9 mouse cellular contexts compared by ENCODE assay signal in the genomic region with DNA sequence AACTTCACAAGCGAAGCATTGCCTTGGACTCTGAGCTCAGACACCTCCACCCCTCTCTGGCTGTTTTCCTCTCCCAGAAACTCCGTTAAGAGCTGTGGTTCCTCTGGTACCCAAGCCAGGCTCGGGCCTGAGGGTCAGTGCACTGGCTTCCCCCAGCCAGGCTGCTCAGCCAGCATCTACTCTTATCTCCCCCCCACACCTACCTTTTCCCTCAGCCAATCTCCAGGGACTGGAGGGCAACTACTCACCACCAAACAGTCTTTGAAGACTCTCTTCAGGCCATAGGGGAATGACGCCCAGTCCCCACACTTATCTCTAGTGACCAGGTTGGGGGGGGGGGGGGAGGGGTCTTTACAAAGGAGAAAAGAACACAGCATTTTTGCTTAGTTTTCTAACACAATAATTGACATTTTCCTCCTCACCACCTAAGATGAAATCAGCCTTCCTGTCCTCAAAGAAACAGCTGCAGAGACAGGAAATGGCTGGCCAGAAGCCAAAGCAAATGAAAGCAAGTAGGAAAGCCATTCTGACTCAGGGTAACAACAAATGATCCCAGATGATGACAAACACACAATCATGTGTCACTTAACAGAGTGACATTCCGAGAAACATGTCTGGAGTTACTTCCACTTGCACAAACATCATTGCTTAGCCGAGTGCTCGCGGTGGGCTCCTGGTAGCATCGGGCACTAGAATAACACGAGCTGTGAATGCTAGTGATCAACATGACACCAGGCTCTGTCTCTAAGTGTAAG.
DNase-seq lines count a peak whose midpoint lies in the region; ATAC-seq and TF ChIP-seq lines count a peak whose summit lies in the region.
"Had no signal": no experiment of that assay in that cellular context is flagged by ENCODE, and none has a peak within 500 bp of the region (broad histone marks: within the 10 kb centered on the region; RNA-seq: fewer than 3 reads in every experiment).

No protein-coding gene starts in this region.

- no peak overlapping the region for H3K4me3 ChIP-seq in spleen, adult 2 months (ENCODE audit: extremely low read depth, insufficient read depth, insufficient read length)
- no peak overlapping the region for H3K4me3 ChIP-seq in embryonic fibroblast, embryonic 13.5 days (ENCODE audit: insufficient read depth, low read length)
- H3K4me3 ChIP-seq in liver, postnatal 0 days (ENCODE audit: low read depth, low read length), result no peak overlapping the region

- peak; percentile 40; the same call in 1 of the 2 replicates for TF ChIP-seq EP300 in liver, postnatal 0 days (IDR thresholded peaks at IDR 0.05; ENCODE audit: low read depth)

- DNase-seq in spleen, adult 2 months (ENCODE audit: low read depth in 1 of 2, low spot score in 2 of 2), result peak; percentile 10 to 14
- DNase-seq in spleen, adult 18-20 months, result no peak
- DNase-seq in induced T-regulatory cell, adult 2 months (ENCODE audit: low read depth), result peak; percentile 78
- DNase-seq in liver, postnatal 0 days, result peak; percentile 23
- DNase-seq in thymus, postnatal 4 days, result peak; percentile 62
- no peak for DNase-seq in ovary, postnatal 14 days (ENCODE audit: low spot score)
- DNase-seq in ovary, adult 18-20 months (ENCODE audit: low spot score), result no peak

- H3K27ac ChIP-seq in spleen, adult 2 months (ENCODE audit: insufficient read depth, low read length), result peak overlapping the region; percentile 25; the same call in 1 of the 2 replicates
- 0 out of 2 replicates have a peak overlapping the region, but pooled peaks have one; percentile 10 for H3K27ac ChIP-seq in embryonic fibroblast, embryonic 13.5 days (ENCODE audit: insufficient read depth, low read length)
- H3K27ac ChIP-seq in liver, postnatal 0 days (ENCODE audit: low read depth), result no peak overlapping the region
- H3K27ac ChIP-seq: macrophage had no signal

- H3K9ac ChIP-seq in liver, postnatal 0 days (replicated peaks), result no peak overlapping the region

- TF ChIP-seq CTCF in spleen, adult 2 months (IDR thresholded peaks at IDR 0.05; ENCODE audit: extremely low read depth, insufficient read depth, insufficient read length, insufficient replicate concordance), result no peak
- no peak for TF ChIP-seq CTCF in embryonic fibroblast, embryonic 13.5 days (IDR thresholded peaks at IDR 0.05; ENCODE audit: borderline replicate concordance, insufficient read depth, low read length)
- TF ChIP-seq CTCF in liver, postnatal 0 days (IDR thresholded peaks at IDR 0.05; ENCODE audit: low read depth), result no peak

- no peak overlapping the region for H3K4me2 ChIP-seq in liver, postnatal 0 days (ENCODE audit: low read depth, low read length)

- H3K4me1 ChIP-seq in spleen, adult 2 months (ENCODE audit: control insufficient read depth, insufficient read depth, insufficient read length), result peaks cover 6% of the 10 kb centered on the region; the same call in 1 of the 2 replicates
- H3K4me1 ChIP-seq in embryonic fibroblast, embryonic 13.5 days (ENCODE audit: control insufficient read depth, insufficient read depth, low read length), result 0 out of 2 replicates have a peak, but pooled peaks cover 4% of the 10 kb centered on the region
- H3K4me1 ChIP-seq in liver, postnatal 0 days (ENCODE audit: insufficient read depth), result peaks cover 6% of the 10 kb centered on the region; the same call in 1 of the 2 replicates

- H3K36me3 ChIP-seq in spleen, adult 2 months (ENCODE audit: control insufficient read depth, insufficient read depth, low read length), result no peaks in the 10 kb centered on the region
- no peaks in the 10 kb centered on the region for H3K36me3 ChIP-seq in liver, postnatal 0 days (replicated peaks; ENCODE audit: insufficient read depth, low read length)

- no peaks in the 10 kb centered on the region for H3K27me3 ChIP-seq in spleen, adult 2 months (ENCODE audit: control insufficient read depth, insufficient read depth, low read length)
- no peaks in the 10 kb centered on the region for H3K27me3 ChIP-seq in liver, postnatal 0 days (ENCODE audit: insufficient read depth, low read length)

- 17% methylated on average over 10 of the region's 10 CpGs for WGBS in spleen, adult 2 months
- WGBS in liver, postnatal 0 days (ENCODE audit: insufficient replicate concordance), result 30% methylated on average over 10 of the region's 10 CpGs

- peak; percentile 68 for ATAC-seq in liver, postnatal 0 days

- no peak for TF ChIP-seq POLR2A in spleen, adult 2 months (IDR thresholded peaks at IDR 0.05; ENCODE audit: low read depth, low read length)
- TF ChIP-seq POLR2A in embryonic fibroblast, embryonic 13.5 days (IDR thresholded peaks at IDR 0.05; ENCODE audit: low read depth, low read length), result no peak

- H3K9me3 ChIP-seq in liver, postnatal 0 days (ENCODE audit: low read length), result no peaks in the 10 kb centered on the region

Comparison
In these comparisons a context has a peak if more than half of its experiments do, and no peak if none do; other contexts are left out.
1. DNase-seq: peak in spleen, adult 2 months (2 of 2), induced T-regulatory cell, adult 2 months (single experiment), liver, postnatal 0 days (single experiment) and thymus, postnatal 4 days (single experiment); none in spleen, adult 18-20 months (0 of 2), ovary, postnatal 14 days (single experiment) and ovary, adult 18-20 months (single experiment).